Mouse (Mus musculus): ENCODE data around the gene Tmem161a. TPM values are rescaled to one million over a fixed set of nuclear protein-coding genes. Genes with fewer than 3 reads are reported as not detected.

The Tmem161a gene
- total RNA-seq, 2 experiments from 2014 or later = 15.6 to 21.4 TPM

- ATAC-seq (replicated peaks; ENCODE audit: poor library complexity, severe bottlenecking) = peak; percentile 88
These were observed 13.9 kb upstream of the Tmem161a start for GRCm38 (mm10) chr8:70158069-70158853.

GRCm38 (mm10) chr8:70159211-70159610, 12.9 kb upstream of the Tmem161a start:
- ATAC-seq (replicated peaks; ENCODE audit: poor library complexity, severe bottlenecking) = no peak

GRCm38 (mm10) chr8:70160015-70160414, 12.1 kb upstream of the Tmem161a start:
- ATAC-seq (replicated peaks; ENCODE audit: poor library complexity, severe bottlenecking) = no peak

GRCm38 (mm10) chr8:70163316-70163715, 8.8 kb upstream of the Tmem161a start:
- no peak for ATAC-seq (replicated peaks; ENCODE audit: poor library complexity, severe bottlenecking)

- peak; percentile 89 for ATAC-seq (replicated peaks; ENCODE audit: poor library complexity, severe bottlenecking)
These were observed 5.5 kb upstream of the Tmem161a start for GRCm38 (mm10) chr8:70166504-70167110.

- ATAC-seq (replicated peaks; ENCODE audit: poor library complexity, severe bottlenecking) = no peak
These were observed 2.0 kb upstream of the Tmem161a start for GRCm38 (mm10) chr8:70170116-70170515.

GRCm38 (mm10) chr8:70170748-70171147, 1.4 kb upstream of the Tmem161a start:
- ATAC-seq (replicated peaks; ENCODE audit: poor library complexity, severe bottlenecking) = no peak

GRCm38 (mm10) chr8:70171240-70171639, 916 bp upstream of the Tmem161a start:
- ATAC-seq (replicated peaks; ENCODE audit: poor library complexity, severe bottlenecking) = no peak

GRCm38 (mm10) chr8:70173320-70173719, 1.2 kb downstream of the Tmem161a start:
- no peak for ATAC-seq (replicated peaks; ENCODE audit: poor library complexity, severe bottlenecking)

GRCm38 (mm10) chr8:70174079-70174478, 1.9 kb downstream of the Tmem161a start:
- no peak for ATAC-seq (replicated peaks; ENCODE audit: poor library complexity, severe bottlenecking)

GRCm38 (mm10) chr8:70178231-70178630, 6.1 kb downstream of the Tmem161a start:
- no peak for ATAC-seq (replicated peaks; ENCODE audit: poor library complexity, severe bottlenecking)

GRCm38 (mm10) chr8:70179082-70179481, 6.9 kb downstream of the Tmem161a start:
- ATAC-seq (replicated peaks; ENCODE audit: poor library complexity, severe bottlenecking) = no peak; the same call in 1 of the 2 replicates

- ATAC-seq (replicated peaks; ENCODE audit: poor library complexity, severe bottlenecking) = no peak
These were observed 9.2 kb downstream of the Tmem161a start for GRCm38 (mm10) chr8:70181212-70181902.

GRCm38 (mm10) chr8:70181903-70182252, 9.7 kb downstream of the Tmem161a start:
- ATAC-seq (replicated peaks; ENCODE audit: poor library complexity, severe bottlenecking) = no peak

- ATAC-seq (replicated peaks; ENCODE audit: poor library complexity, severe bottlenecking) = no peak
These were observed 11.0 kb downstream of the Tmem161a start for GRCm38 (mm10) chr8:70183194-70183593.

GRCm38 (mm10) chr8:70188707-70189106, 16.6 kb downstream of the Tmem161a start:
- ATAC-seq (replicated peaks; ENCODE audit: poor library complexity, severe bottlenecking) = no peak

GRCm38 (mm10) chr8:70193238-70193637, 21.1 kb downstream of the Tmem161a start:
- ATAC-seq (replicated peaks; ENCODE audit: poor library complexity, severe bottlenecking) = no peak

GRCm38 (mm10) chr8:70194191-70194590, 22.0 kb downstream of the Tmem161a start:
- ATAC-seq (replicated peaks; ENCODE audit: poor library complexity, severe bottlenecking) = no peak

GRCm38 (mm10) chr8:70195762-70196161, 23.6 kb downstream of the Tmem161a start:
- no peak for ATAC-seq (replicated peaks; ENCODE audit: poor library complexity, severe bottlenecking)

GRCm38 (mm10) chr8:70197603-70198002, 25.4 kb downstream of the Tmem161a start:
- no peak for ATAC-seq (replicated peaks; ENCODE audit: poor library complexity, severe bottlenecking)

- no peak for ATAC-seq (replicated peaks; ENCODE audit: poor library complexity, severe bottlenecking)
These were observed 28.0 kb downstream of the Tmem161a start for GRCm38 (mm10) chr8:70200098-70200681.
